Mouse (Mus musculus) ES-Bruce4 (cell line): ENCODE data around the gene Kat6b. TPM values are rescaled to one million over a fixed set of nuclear protein-coding genes. Genes with fewer than 3 reads are reported as not detected.

Experiments used
- H3K27ac ChIP-seq: 2 replicates; pipeline ENCODE4 v1.5.1; 2012; ENCODE audit warnings: low read length, inconsistent platforms; ENCODE audit not compliant: insufficient read depth
- H3K27me3 ChIP-seq: 2 replicates; pipeline ENCODE4 v1.6.1; 2012; ENCODE audit warnings: mild to moderate bottlenecking, low read length, inconsistent platforms; ENCODE audit not compliant: control insufficient read depth, poor library complexity, insufficient read depth, severe bottlenecking
- H3K36me3 ChIP-seq: 2 replicates; pipeline ENCODE4 v1.6.1; 2012; ENCODE audit warnings: inconsistent platforms, mild to moderate bottlenecking, low read length, moderate library complexity; ENCODE audit not compliant: control insufficient read depth, poor library complexity, insufficient read depth, severe bottlenecking
- H3K4me1 ChIP-seq: one replicate; pipeline ENCODE4 v1.8.1; 2011; ENCODE audit warnings: low read length; ENCODE audit not compliant: control insufficient read depth, insufficient read depth
- H3K4me3 ChIP-seq: 2 replicates; pipeline ENCODE4 v1.5.1; 2011; ENCODE audit warnings: low read depth, mild to moderate bottlenecking, low read length
- H3K9ac ChIP-seq: 2 replicates; pipeline ENCODE4 v1.6.1; 2012; ENCODE audit warnings: low read depth, mild to moderate bottlenecking, inconsistent platforms; ENCODE audit not compliant: poor library complexity, severe bottlenecking
- H3K9me3 ChIP-seq: replicated peaks from 2 replicates; pipeline ENCODE4 v1.6.1; 2012; ENCODE audit warnings: mild to moderate bottlenecking, low read length, inconsistent platforms; ENCODE audit not compliant: control insufficient read depth, poor library complexity, insufficient read depth, severe bottlenecking
- CTCF ChIP-seq: IDR thresholded peaks from one replicate; pipeline ENCODE4 v1.8.1; 2011; ENCODE audit warnings: low read depth, low read length
- EP300 ChIP-seq: IDR thresholded peaks from 2 replicates; pipeline ENCODE4 v1.6.1; 2011; ENCODE audit warnings: low read depth, low read length; ENCODE audit not compliant: insufficient read depth
- POLR2A ChIP-seq: IDR thresholded peaks from one replicate; pipeline ENCODE4 v1.8.1; 2011; ENCODE audit warnings: low read length; ENCODE audit not compliant: insufficient read depth
- polyA plus RNA-seq: library from polyadenylated mRNA; stranded (reverse); fragments of >200 nt; gene quantifications from 2 replicates; pipeline ENCODE4 v1.2.4, GENCODE M21; 2011; ENCODE audit warnings: low read depth; ENCODE audit not compliant: missing spikeins, insufficient read depth, insufficient read length

Kat6b gene
- polyA plus RNA-seq, 1 experiment: 132 TPM

DNA sequence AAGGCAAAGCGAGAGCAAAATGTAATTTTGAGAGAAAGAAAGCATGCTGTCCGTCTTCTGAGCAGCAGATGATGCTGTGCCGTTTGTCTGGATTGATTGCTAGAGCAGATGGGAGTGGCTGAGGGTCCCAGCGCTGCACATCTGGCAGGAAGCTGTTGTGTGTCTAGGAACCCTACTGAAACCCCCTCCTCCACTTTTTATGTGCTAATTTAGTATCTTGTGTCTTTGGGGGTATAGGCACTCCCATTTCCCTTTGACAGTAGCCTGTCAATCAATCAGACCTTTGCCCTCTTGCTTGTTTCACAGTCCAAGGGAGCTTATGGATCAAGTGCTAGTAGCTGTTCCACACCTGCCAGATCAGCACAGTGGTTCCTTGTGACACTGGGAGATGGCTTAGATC lies 191.9 kb downstream of the Kat6b start:
- no peaks in the 10 kb centered on the region for H3K9me3 ChIP-seq
- TF ChIP-seq POLR2A (no peak), EP300 (0 out of 2 replicates have a peak, but pooled peaks have one; percentile 30)
- H3K4me1 ChIP-seq: no peaks in the 10 kb centered on the region
- H3K27ac ChIP-seq: 0 out of 2 replicates have a peak overlapping the region, but pooled peaks have one; percentile 72
- H3K36me3 ChIP-seq: peaks cover 21% of the 10 kb centered on the region
- no peak overlapping the region for H3K9ac ChIP-seq
- H3K4me3 ChIP-seq: no peak overlapping the region
- H3K27me3 ChIP-seq: no peaks in the 10 kb centered on the region

DNA sequence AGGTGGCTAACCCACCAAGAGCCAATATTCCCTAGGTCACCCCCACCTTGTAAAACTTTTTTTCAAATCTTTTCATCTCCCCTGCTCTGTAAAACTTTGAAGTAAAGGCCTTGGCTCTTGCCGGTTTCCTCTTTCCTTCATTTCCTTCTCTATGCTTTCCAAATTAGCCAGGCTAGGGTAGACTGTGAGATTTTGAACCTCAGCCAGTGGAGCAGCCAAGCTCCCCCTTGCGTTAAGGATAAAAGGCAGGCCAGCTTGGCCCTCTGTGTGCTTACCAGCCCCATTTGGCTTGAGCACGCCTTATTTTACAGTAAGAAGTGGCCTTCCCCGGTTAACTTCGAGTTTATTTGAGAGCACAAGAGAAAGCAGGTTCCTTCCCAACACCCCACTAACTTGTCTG lies 193.2 kb downstream of the Kat6b start:
- no peak overlapping the region for H3K4me3 ChIP-seq
- no peak for TF ChIP-seq POLR2A
- no peak overlapping the region for H3K27ac ChIP-seq
- H3K36me3 ChIP-seq: peaks cover 8% of the 10 kb centered on the region; the same call in 1 of the 2 replicates
- H3K4me1 ChIP-seq: no peaks in the 10 kb centered on the region
- H3K27me3 ChIP-seq: no peaks in the 10 kb centered on the region
- H3K9ac ChIP-seq: no peak overlapping the region
- H3K9me3 ChIP-seq: no peaks in the 10 kb centered on the region

DNA sequence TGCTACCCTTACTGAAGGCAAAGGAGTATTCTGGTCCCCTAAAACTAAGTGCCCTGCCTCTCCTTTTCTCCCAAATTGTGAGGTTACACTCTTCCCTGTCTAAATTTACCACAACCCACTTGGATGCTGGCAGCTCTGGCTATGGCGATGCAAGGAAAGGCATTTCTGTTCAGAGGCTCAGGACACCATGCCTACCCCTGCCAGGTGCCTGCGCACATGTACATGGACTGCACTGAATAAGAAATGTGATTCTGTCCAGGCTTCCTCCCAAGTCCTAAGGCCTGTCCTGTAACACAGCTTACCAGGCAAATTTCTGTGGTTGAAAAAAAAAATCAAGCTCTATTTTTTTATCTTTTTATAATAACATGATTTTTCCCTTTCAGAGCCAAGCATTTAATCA lies 195.0 kb downstream of the Kat6b start:
- H3K27me3 ChIP-seq: no peaks in the 10 kb centered on the region
- no peak overlapping the region for H3K27ac ChIP-seq
- no peak for TF ChIP-seq POLR2A
- no peak for TF ChIP-seq CTCF
- no peak for TF ChIP-seq EP300
- no peak overlapping the region for H3K9ac ChIP-seq
- H3K4me3 ChIP-seq: no peak overlapping the region
- H3K4me1 ChIP-seq: no peaks in the 10 kb centered on the region
- no peaks in the 10 kb centered on the region for H3K9me3 ChIP-seq
- H3K36me3 ChIP-seq: no peaks in the 10 kb centered on the region

DNA sequence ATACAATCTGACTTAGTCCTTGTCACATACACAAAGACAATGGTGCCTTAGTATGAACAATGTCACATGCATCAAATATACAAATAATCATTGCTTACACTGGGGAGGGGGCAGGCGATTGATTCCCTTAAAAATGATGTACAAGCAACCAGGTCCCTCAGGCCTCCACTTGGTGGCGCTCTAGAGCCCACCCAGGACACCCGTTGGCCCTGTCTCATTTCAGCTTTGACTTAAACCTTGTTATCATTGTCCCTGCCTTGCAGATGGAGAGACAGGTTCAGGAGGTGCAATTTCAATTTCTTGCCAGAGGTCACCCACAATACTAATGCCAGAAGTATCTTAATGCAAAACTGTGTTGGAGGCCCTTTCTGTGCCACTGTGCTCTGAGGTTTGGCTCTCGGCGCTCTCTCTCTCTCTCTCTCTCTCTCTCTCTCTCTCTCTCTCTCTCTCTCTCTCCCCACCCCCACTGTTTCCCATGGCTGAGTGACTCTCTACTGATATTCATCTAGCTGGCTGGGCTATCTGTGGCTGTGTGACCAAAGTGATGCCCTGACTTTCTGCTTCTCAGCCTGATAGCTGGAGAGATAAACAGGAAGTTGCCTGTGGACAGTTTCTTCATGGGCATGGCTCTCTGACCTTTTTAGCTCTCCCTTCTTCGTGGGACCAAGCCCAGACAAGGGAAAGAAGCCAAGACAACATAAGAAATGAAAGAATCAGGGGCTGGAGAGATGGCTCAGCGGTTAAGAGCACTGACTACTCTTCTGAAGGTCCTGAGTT lies 197.5 kb downstream of the Kat6b start:
- no peaks in the 10 kb centered on the region for H3K36me3 ChIP-seq
- H3K9me3 ChIP-seq: no peaks in the 10 kb centered on the region
- no peak overlapping the region for H3K27ac ChIP-seq
- H3K27me3 ChIP-seq: no peaks in the 10 kb centered on the region
- no peak overlapping the region for H3K9ac ChIP-seq
- TF ChIP-seq POLR2A (no peak), CTCF (peak; percentile 92)
- H3K4me3 ChIP-seq: no peak overlapping the region
- no peaks in the 10 kb centered on the region for H3K4me1 ChIP-seq

DNA sequence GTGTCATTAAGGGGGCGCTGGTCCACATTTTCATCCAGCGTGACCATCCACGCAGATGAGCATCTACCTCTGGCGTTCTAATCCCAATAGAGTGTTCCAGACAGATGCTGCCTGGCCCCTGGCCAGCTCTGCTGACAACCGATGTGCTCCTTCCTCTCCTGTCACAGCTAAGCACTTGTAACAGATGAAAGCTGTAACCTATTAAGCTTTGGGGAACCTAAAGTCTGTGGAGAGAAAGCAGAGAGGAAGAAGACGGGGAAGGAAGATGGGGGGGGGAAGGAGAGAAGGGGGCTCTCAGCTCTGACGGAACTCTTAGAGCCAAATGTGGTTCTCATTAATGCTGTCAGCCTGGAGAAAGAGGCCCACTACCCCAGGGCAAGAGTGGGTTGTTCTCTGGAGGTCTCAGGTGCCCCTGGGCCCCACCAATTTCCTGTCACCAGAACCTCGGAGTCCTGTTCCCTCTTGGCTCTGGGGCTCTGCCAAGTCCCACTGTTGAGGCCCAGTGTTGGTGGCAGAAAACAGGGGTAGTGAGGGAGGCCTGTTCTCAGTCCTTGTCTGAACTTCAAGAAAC lies 198.5 kb downstream of the Kat6b start:
- Histone ChIP-seq H3K9me3 (no peaks in the 10 kb centered on the region), H3K27me3 (no peaks in the 10 kb centered on the region), H3K4me1 (no peaks in the 10 kb centered on the region), H3K4me3 (no peak overlapping the region), H3K36me3 (no peaks in the 10 kb centered on the region), H3K9ac (no peak overlapping the region), H3K27ac (no peak overlapping the region)
- TF ChIP-seq EP300: no peak
- no peak for TF ChIP-seq CTCF
- no peak for TF ChIP-seq POLR2A

DNA sequence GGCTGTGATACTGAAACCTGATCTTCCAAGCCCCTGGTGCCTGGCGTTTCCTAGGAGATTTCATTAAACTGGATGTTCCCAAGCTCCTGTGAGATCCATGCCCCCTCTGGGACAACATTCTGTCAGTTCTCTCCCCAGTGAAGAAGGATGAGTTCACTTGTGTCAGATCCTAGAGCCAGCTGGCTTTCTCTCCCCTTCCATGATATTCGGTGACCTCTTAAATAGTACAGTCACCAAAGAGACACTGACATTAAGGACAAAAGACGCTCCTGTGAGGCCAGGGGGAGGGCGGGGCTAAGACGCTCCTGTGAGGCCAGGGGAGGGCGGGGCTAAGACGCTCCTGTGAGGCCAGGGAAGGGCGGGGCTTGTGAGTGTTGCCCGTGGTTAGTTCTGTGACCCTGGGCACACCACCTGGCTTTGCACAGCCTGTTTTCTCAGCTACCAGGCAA lies 201.5 kb downstream of the Kat6b start:
- H3K9me3 ChIP-seq: no peaks in the 10 kb centered on the region
- H3K4me1 ChIP-seq: no peaks in the 10 kb centered on the region
- no peak for TF ChIP-seq POLR2A
- no peak for TF ChIP-seq EP300
- TF ChIP-seq CTCF: no peak
- H3K27me3 ChIP-seq: 0 out of 2 replicates have a peak, but pooled peaks cover 2% of the 10 kb centered on the region
- H3K27ac ChIP-seq: no peak overlapping the region
- H3K9ac ChIP-seq: no peak overlapping the region
- H3K4me3 ChIP-seq: no peak overlapping the region
- no peaks in the 10 kb centered on the region for H3K36me3 ChIP-seq
